Mouse (Mus musculus) megakaryocyte, embryonic 14.5 days (primary cell): ENCODE data around the gene Kdm5b. TPM values are rescaled to one million over a fixed set of nuclear protein-coding genes. Genes with fewer than 3 reads are reported as not detected.

ENCODE experiments used
- H3K27me3 ChIP-seq: replicated peaks from 2 replicates; pipeline ENCODE3; 2012; ENCODE audit warnings: inconsistent platforms
- H3K36me3 ChIP-seq: replicated peaks from 2 replicates; pipeline ENCODE3; 2012; ENCODE audit warnings: low read length, inconsistent platforms, mixed read lengths
- H3K4me1 ChIP-seq: 2 replicates; pipeline ENCODE4 v1.6.1; 2012; ENCODE audit warnings: inconsistent platforms
- H3K4me3 ChIP-seq: replicated peaks from 2 replicates; pipeline ENCODE3; 2012; ENCODE audit warnings: moderate library complexity, mild to moderate bottlenecking, inconsistent platforms
- H3K9me3 ChIP-seq: 2 replicates; pipeline ENCODE4 v1.6.1; 2012; ENCODE audit warnings: inconsistent platforms
- FLI1 ChIP-seq: IDR thresholded peaks from 2 replicates; pipeline ENCODE4 v1.6.1; 2012; ENCODE audit warnings: low read length, inconsistent platforms, mixed read lengths
- GATA1 ChIP-seq: IDR thresholded peaks from 3 replicates; pipeline ENCODE4 v1.6.1; 2012; ENCODE audit warnings: mixed read lengths, low read length, inconsistent platforms, borderline replicate concordance
- polyA plus RNA-seq: library from polyadenylated mRNA; stranded (reverse); fragments of >175 nt; gene quantifications from 2 replicates; pipeline ENCODE4 v1.2.3, GENCODE M21; 2012; ENCODE audit warnings: low replicate concordance; ENCODE audit not compliant: insufficient read depth

Gene Kdm5b
- polyA plus RNA-seq, 1 experiment = 0.63 TPM

DNA sequence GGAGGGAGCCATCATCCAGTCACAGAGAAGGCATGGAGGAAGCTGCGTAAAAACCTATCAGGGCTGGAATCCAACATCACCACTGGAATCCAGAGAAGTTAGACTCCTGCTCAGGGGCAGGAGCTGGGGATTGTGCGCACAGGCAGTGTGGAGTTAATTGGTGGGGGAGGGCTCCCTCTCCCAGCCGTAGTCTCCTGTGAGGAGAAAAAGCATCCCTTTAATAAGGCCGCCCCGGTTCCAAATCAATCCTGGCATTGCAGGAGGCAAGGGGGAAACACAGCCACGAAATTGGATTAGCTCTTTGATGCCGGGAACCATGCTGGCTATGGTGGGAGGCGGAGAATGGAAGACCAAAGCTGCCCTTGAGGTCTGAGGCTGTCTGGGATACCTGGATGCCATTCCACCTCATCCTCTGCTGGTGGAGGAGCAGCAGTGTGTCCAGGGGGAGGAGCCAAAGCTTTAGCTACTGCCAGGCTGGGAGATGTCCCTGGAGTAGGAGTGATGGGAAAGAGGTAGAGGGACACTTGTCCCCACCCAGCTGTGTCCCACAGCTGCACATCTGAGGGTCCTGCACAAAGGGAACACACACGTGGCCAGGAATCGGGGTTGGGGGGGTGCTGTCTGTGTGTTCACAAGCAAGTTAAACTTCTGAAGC is 93.8 kb downstream of the Kdm5b start:
- Histone ChIP-seq H3K27me3 (peaks cover 68% of the 10 kb centered on the region), H3K4me1 (no peaks in the 10 kb centered on the region; the same call in 1 of the 2 replicates), H3K4me3 (no peak overlapping the region), H3K36me3 (no peaks in the 10 kb centered on the region), H3K9me3 (peaks cover 13% of the 10 kb centered on the region)
- TF ChIP-seq FLI1 (no peak), GATA1 (no peak)

DNA sequence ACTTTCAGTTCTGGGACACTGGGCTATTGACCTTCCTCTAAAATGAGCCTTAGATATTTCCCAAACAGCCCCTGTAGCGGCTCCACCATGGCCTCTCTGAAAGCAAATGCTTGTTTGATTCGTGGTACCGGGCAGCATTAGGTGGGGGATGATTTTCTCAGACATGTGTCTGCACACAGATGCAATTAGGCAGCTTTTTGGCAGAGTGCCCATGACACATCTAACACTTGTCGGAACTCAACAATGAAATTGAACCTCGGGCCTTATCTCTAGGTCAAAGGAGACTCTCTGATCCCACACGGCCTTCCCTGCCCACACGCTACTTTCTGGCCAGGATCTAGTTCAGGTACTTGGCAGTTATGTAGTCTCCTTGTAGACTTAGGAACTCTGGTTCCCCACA is 98.9 kb downstream of the Kdm5b start:
- H3K27me3 ChIP-seq = peaks cover 55% of the 10 kb centered on the region

DNA sequence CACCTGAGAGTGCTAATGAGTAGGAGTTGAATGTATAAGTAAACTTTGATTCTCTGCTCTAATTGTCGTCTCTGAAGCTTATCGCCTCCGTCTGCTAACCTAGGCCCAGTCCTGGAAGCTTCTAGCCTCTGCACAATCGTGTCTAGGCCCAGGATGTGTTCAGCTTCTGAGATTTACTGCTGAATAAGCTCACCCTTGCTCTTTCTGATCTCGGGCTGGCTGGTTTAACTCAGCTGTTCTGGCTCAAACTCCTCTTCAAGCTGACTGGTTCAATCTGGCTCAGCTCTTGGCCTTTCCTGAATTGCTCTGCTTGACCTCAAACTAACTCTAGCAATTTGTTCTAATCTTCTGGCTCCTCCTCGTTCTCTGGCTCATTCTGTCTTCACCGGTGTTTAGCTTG is 100.2 kb downstream of the Kdm5b start:
- no peaks in the 10 kb centered on the region for H3K4me1 ChIP-seq
- TF ChIP-seq FLI1 = no peak
- no peak for TF ChIP-seq GATA1
- H3K36me3 ChIP-seq = no peaks in the 10 kb centered on the region
- no peak overlapping the region for H3K4me3 ChIP-seq
- H3K27me3 ChIP-seq = peaks cover 49% of the 10 kb centered on the region
- peaks cover 13% of the 10 kb centered on the region for H3K9me3 ChIP-seq

More for the DNA sequence above, 98.9 kb downstream of the Kdm5b start:
- peaks cover 13% of the 10 kb centered on the region for H3K9me3 ChIP-seq
- H3K4me3 ChIP-seq = no peak overlapping the region
- TF ChIP-seq GATA1 (no peak), FLI1 (no peak)
- no peaks in the 10 kb centered on the region for H3K4me1 ChIP-seq
- no peaks in the 10 kb centered on the region for H3K36me3 ChIP-seq

DNA sequence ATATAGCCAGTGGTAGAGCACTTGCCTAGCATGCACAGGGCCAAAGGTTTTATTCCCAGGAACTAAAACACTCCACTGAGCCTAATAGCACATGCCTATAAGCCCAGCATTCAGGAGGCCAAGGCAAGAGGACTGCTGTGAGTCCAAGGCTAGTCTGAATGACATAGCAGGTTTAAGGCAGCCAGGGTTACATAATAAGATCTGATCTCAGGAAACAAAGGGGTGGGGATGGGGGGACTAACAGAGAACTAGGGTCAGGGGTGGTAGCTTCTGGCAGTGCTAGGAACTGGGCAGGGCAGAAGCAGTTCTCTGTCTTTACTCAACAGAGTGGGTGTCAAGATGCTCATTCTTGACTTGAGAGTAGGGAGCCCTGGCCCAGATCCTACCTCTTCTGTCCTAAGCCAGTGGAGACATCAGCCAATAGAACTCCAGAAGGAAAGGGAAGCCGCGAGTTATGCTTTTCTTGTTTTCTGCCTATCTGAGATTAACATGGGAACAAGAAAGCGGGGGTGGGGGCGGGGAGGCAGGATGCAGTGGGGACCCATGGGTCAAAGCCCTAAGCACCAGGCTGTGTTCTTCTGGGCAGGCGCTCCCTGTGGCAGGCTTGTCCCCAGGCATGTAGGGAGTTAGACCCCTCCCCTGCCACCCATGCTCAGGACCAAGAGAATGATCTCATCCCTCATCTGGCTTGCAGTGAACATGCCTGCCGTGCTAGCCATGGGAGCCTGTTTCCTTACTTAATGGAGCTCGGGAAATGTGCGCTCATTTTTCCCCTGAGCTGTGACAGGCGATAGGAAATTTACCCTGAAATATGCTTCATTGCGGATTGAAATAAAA is 111.5 kb downstream of the Kdm5b start:
- H3K27me3 ChIP-seq = peaks cover 55% of the 10 kb centered on the region
- H3K36me3 ChIP-seq = no peaks in the 10 kb centered on the region
- H3K9me3 ChIP-seq = peaks cover 8% of the 10 kb centered on the region
- no peak overlapping the region for H3K4me3 ChIP-seq
- TF ChIP-seq FLI1 = no peak
- TF ChIP-seq GATA1 = no peak
- 0 out of 2 replicates have a peak, but pooled peaks cover 2% of the 10 kb centered on the region for H3K4me1 ChIP-seq

DNA sequence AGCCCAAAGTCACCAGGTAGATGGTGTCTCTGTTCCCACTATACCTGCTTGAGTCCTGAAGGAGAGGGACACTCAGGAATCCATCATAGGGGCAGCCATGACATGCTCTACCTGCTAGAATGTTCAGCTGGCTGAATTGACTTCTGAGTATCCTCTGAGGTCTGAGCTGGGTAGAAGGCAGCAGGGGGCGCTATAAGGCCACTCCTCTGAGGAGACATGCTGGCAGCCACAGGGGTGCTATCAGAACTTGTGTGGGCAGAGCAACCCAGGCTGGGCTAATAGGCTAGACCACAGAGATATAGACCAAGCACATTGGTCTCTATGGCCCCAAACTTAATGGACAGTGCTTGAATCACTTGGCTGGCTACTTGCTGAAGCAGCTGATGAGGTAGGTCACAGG is 114.3 kb downstream of the Kdm5b start:
- Histone ChIP-seq H3K4me1 (peaks cover 2% of the 10 kb centered on the region), H3K27me3 (peaks cover 66% of the 10 kb centered on the region), H3K36me3 (no peaks in the 10 kb centered on the region), H3K9me3 (peaks cover under 1% of the 10 kb centered on the region; the same call in 1 of the 2 replicates), H3K4me3 (no peak overlapping the region)
- TF ChIP-seq GATA1 (no peak), FLI1 (no peak)

DNA sequence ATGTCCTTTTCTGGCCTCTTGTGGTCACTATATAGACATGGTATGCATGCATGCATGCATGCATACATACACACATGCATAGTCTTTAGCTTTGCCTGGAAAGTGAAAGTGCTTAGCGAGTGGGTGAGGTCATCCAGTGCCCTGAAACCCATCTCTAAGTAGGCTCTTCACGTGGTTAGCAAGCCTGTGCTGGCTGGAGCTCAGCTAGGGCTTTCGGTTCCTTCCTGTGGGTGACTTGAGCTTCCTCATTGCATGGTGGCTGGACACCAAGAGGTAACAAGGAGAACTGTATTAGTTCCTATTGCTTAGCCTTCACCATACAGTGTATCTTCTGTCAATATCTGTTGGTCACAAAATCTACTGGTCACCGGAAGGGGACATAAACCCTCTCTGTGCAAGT is 119.5 kb downstream of the Kdm5b start:
- peaks cover 11% of the 10 kb centered on the region for H3K4me1 ChIP-seq
- H3K27me3 ChIP-seq = peaks cover 62% of the 10 kb centered on the region
- TF ChIP-seq GATA1 = no peak
- TF ChIP-seq FLI1 = no peak
- H3K36me3 ChIP-seq = no peaks in the 10 kb centered on the region
- peak overlapping the region; percentile 80 for H3K4me3 ChIP-seq
- H3K9me3 ChIP-seq = no peaks in the 10 kb centered on the region

DNA sequence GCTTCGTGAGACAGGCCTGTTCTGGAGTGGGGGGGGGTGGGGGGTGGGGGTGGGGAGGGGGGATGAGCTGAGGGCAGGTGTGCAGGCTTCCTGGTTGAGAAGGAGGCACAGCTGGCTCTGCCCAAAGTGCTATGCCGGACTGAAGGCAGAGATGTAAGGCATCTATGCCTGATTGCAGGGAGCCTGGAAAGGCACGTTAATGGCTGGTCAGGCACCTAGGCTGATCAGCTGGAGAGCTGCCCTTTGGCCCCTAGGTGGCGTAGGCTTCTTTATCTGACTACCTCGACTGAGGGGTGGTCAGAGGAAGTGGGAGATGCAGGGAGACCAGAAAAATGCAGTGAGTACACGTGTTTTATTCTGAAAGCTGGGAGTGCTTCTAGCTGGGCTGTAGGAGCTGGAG is 120.6 kb downstream of the Kdm5b start:
- Histone ChIP-seq H3K4me1 (peaks cover 11% of the 10 kb centered on the region), H3K9me3 (no peaks in the 10 kb centered on the region), H3K27me3 (peaks cover 56% of the 10 kb centered on the region), H3K36me3 (no peaks in the 10 kb centered on the region), H3K4me3 (no peak overlapping the region)
- TF ChIP-seq GATA1 (no peak), FLI1 (no peak)

DNA sequence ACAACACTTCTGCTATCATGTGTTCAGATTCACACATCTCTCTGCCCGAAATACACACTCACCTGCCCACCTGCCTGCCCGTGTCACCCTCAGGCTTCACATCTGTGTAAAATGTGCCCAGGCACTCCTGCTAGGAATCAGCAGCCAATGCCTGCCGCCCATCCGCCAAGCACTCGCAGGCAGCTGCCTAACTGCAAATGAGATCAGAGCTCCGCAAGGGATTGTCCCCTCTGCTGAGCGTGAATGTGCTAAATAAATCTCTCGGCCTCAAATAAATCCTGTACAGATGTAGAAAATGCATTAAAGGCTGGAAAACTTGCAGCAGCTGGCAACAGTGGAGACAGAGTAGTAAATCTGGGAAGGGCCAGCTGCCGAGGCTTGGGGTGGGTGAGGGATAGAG is 122.5 kb downstream of the Kdm5b start:
- Histone ChIP-seq H3K4me3 (no peak overlapping the region), H3K36me3 (no peaks in the 10 kb centered on the region), H3K9me3 (no peaks in the 10 kb centered on the region), H3K27me3 (peaks cover 51% of the 10 kb centered on the region), H3K4me1 (peaks cover 11% of the 10 kb centered on the region)
- TF ChIP-seq GATA1 (no peak), FLI1 (no peak)

Other genes with a start within 250 kb of the Kdm5b start
- gene Ppfia4, start 227.2 kb upstream of the Kdm5b start, polyA plus RNA-seq = 1.9 and 2.1 TPM in 2 replicates
- 6.4 and 13.0 TPM in 2 replicates for gene Tmem183a, start 198.2 kb upstream of the Kdm5b start, polyA plus RNA-seq
- 0.16 TPM in 1 of 2 replicates, not detected in the other for gene 4933406M09Rik, start 174.2 kb upstream of the Kdm5b start, polyA plus RNA-seq
- 10.9 TPM in 1 of 2 replicates, not detected in the other for gene Cyb5r1, start 154.6 kb upstream of the Kdm5b start, polyA plus RNA-seq
- gene Adipor1, start 144.8 kb upstream of the Kdm5b start, polyA plus RNA-seq = 65.2 and 119 TPM in 2 replicates
- 0.20 TPM in 1 of 2 replicates, not detected in the other for gene Klhl12, start 104.6 kb upstream of the Kdm5b start, polyA plus RNA-seq
- gene Rabif, start 65.5 kb upstream of the Kdm5b start, polyA plus RNA-seq = 4.8 and 5.0 TPM in 2 replicates
- not detected in 2 replicates for gene Mgat4e, start 10.5 kb upstream of the Kdm5b start, polyA plus RNA-seq
- 0.01 TPM in 1 of 2 replicates, not detected in the other for gene Syt2, start 86.5 kb downstream of the Kdm5b start, polyA plus RNA-seq